Mouse (Mus musculus): ENCODE measurements around the gene Nudc. TPM values are rescaled to one million over a fixed set of nuclear protein-coding genes. Genes with fewer than 3 reads are reported as not detected.
A peak's percentile ranks its signal among the peaks of the same experiment; 100 is the strongest.

The Nudc gene
- polyA plus RNA-seq, 1 experiment, result 210 TPM

GRCm38 (mm10) chr4:133494867-133495266 lies 50.9 kb downstream of the Nudc start:
- DNase-seq (ENCODE audit: extremely low spot score in 1 of 2, low spot score in 1 of 2), result no peak

GRCm38 (mm10) chr4:133494432-133494831 lies 51.4 kb downstream of the Nudc start:
- peak in 1 of 2 experiments; percentile 90 for DNase-seq (ENCODE audit: extremely low spot score in 1 of 2, low spot score in 1 of 2)

GRCm38 (mm10) chr4:133493895-133494294 lies 51.9 kb downstream of the Nudc start:
- DNase-seq (ENCODE audit: extremely low spot score in 1 of 2, low spot score in 1 of 2), result no peak

- no peak for DNase-seq (ENCODE audit: extremely low spot score in 1 of 2, low spot score in 1 of 2)
These were observed 54.0 kb downstream of the Nudc start for GRCm38 (mm10) chr4:133491800-133492199.

- DNase-seq (ENCODE audit: extremely low spot score in 1 of 2, low spot score in 1 of 2), result no peak
These were observed 56.1 kb downstream of the Nudc start for GRCm38 (mm10) chr4:133489489-133490245.

- no peak for DNase-seq (ENCODE audit: extremely low spot score in 1 of 2, low spot score in 1 of 2)
These were observed 57.0 kb downstream of the Nudc start for GRCm38 (mm10) chr4:133488619-133489392.

GRCm38 (mm10) chr4:133486673-133487357 lies 59.0 kb downstream of the Nudc start:
- no peak for DNase-seq (ENCODE audit: extremely low spot score in 1 of 2, low spot score in 1 of 2)

GRCm38 (mm10) chr4:133485691-133486425 lies 59.9 kb downstream of the Nudc start:
- no peak for DNase-seq (ENCODE audit: extremely low spot score in 1 of 2, low spot score in 1 of 2)

- peak in 1 of 2 experiments; percentile 49 for DNase-seq (ENCODE audit: extremely low spot score in 1 of 2, low spot score in 1 of 2)
These were observed 61.4 kb downstream of the Nudc start for GRCm38 (mm10) chr4:133484266-133485025.

Other genes starting within 250 kb of the Nudc start
- 43.0 and 46.2 TPM in 2 replicates for gene Wdtc1, start 192.5 kb downstream of the Nudc start, polyA plus RNA-seq (2012; rRNA removed)
- 43.5 and 43.9 TPM in 2 replicates for gene Slc9a1, start 176.3 kb downstream of the Nudc start, polyA plus RNA-seq (2012; rRNA removed)
- gene Tent5b, start 65.9 kb downstream of the Nudc start, polyA plus RNA-seq (2012; rRNA removed), result 0.08 TPM in 2 replicates
- 134 and 162 TPM in 2 replicates for gene Trnp1, start 47.4 kb downstream of the Nudc start, polyA plus RNA-seq (2012; rRNA removed)
- 0.14 and 0.50 TPM in 2 replicates for gene Kdf1, start 27.0 kb downstream of the Nudc start, polyA plus RNA-seq (2012; rRNA removed)
- gene Nr0b2, start 7.4 kb upstream of the Nudc start, polyA plus RNA-seq (2012; rRNA removed), result not detected in 2 replicates
- gene Gpatch3, start 28.7 kb upstream of the Nudc start, polyA plus RNA-seq (2012; rRNA removed), result 7.0 and 7.5 TPM in 2 replicates
- 18.9 and 22.4 TPM in 2 replicates for gene Gpn2, start 38.4 kb upstream of the Nudc start, polyA plus RNA-seq (2012; rRNA removed)
- 2.5 and 2.9 TPM in 2 replicates for gene Sfn, start 56.2 kb upstream of the Nudc start, polyA plus RNA-seq (2012; rRNA removed)
- gene Zdhhc18, start 104.2 kb upstream of the Nudc start, polyA plus RNA-seq (2012; rRNA removed), result 38.5 and 43.3 TPM in 2 replicates
- gene Pigv, start 126.7 kb upstream of the Nudc start, polyA plus RNA-seq (2012; rRNA removed), result 7.5 and 8.2 TPM in 2 replicates
- 57.0 and 57.7 TPM in 2 replicates for gene Arid1a, start 210.8 kb upstream of the Nudc start, polyA plus RNA-seq (2012; rRNA removed)

Data from frontal cortex, adult 2 months (tissue).